Comparison of ENCODE assay signal across 16 mouse cellular contexts in the genomic region with DNA sequence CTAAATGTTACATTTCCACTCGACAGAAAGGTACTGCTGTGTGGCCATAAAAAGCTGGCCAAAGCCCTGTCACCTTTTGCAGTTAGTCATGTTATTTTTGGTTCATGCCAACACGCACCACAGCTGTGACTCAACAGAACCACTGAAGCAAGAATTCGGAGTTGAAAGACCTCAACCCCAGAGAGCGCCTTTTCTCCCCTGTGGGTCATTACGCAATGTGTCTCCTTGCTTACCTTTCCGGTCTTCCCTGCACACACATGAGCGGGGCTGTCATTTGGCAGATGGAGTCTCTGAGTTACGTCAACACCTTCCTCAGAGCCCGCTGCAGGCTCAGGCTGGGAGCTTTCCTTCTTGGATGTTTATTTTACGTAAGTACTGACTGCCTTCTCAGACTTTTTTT. TPM values are rescaled to one million over a fixed set of nuclear protein-coding genes. Genes with fewer than 3 reads are reported as not detected.
DNase-seq lines count a peak whose midpoint lies in the region; ATAC-seq and TF ChIP-seq lines count a peak whose summit lies in the region.
"Had no signal": no experiment of that assay in that cellular context is flagged by ENCODE, and none has a peak within 500 bp of the region (broad histone marks: within the 10 kb centered on the region; RNA-seq: fewer than 3 reads in every experiment).

No protein-coding gene starts in this region.

- no peaks in the 10 kb centered on the region for H3K9me3 ChIP-seq in heart, embryonic 13.5 days
- H3K9me3 ChIP-seq in lung, embryonic 14.5 days (ENCODE audit: low read depth, low read length) = no peaks in the 10 kb centered on the region
- H3K9me3 ChIP-seq in intestine, embryonic 15.5 days = no peaks in the 10 kb centered on the region
- 0 out of 2 replicates have a peak, but pooled peaks cover 3% of the 10 kb centered on the region for H3K9me3 ChIP-seq in forebrain, postnatal 0 days (ENCODE audit: low read length)
- H3K9me3 ChIP-seq: embryonic facial prominence, embryonic 12.5 days; G1E; liver, embryonic 15.5 days; midbrain, embryonic 13.5 days had no signal

- intact Hi-C loops in heart, postnatal 36 days (cut with DNase I) = no loop called here

- peaks cover 23% of the 10 kb centered on the region for H3K4me1 ChIP-seq in heart, embryonic 13.5 days
- no peaks in the 10 kb centered on the region for H3K4me1 ChIP-seq in lung, embryonic 14.5 days (ENCODE audit: insufficient read depth)
- peaks cover 4% of the 10 kb centered on the region; the same call in 1 of the 2 replicates for H3K4me1 ChIP-seq in intestine, embryonic 15.5 days (replicated peaks)
- no peaks in the 10 kb centered on the region for H3K4me1 ChIP-seq in forebrain, postnatal 0 days (ENCODE audit: insufficient read depth)
- H3K4me1 ChIP-seq: liver, embryonic 15.5 days had no signal

- no peak overlapping the region for H3K27ac ChIP-seq in heart, embryonic 13.5 days (replicated peaks)
- H3K27ac ChIP-seq in lung, embryonic 14.5 days (ENCODE audit: low read depth) = no peak overlapping the region
- H3K27ac ChIP-seq in intestine, embryonic 15.5 days = no peak overlapping the region
- H3K27ac ChIP-seq in forebrain, postnatal 0 days (ENCODE audit: low read depth, low read length) = no peak overlapping the region
- H3K27ac ChIP-seq: embryonic facial prominence, embryonic 12.5 days; gastrocnemius, adult 2 months; hindbrain, postnatal 0 days; liver, embryonic 15.5 days; midbrain, embryonic 13.5 days had no signal

- no peak for ATAC-seq in heart, embryonic 13.5 days (ENCODE audit: extremely low read depth, insufficient number of reproducible peaks, low FRiP score, low TSS enrichment)
- ATAC-seq in lung, embryonic 14.5 days (ENCODE audit: insufficient read depth) = peak; percentile 55; the same call in 1 of the 2 replicates
- peak; percentile 45; the same call in 1 of the 2 replicates for ATAC-seq in intestine, embryonic 15.5 days
- ATAC-seq in forebrain, postnatal 0 days = no peak
- ATAC-seq: hindbrain, postnatal 0 days; midbrain, embryonic 13.5 days had no signal

- H3K4me2 ChIP-seq in heart, embryonic 13.5 days = peak overlapping the region; percentile 58
- H3K4me2 ChIP-seq in lung, embryonic 14.5 days = peak overlapping the region; percentile 15; the same call in 1 of the 2 replicates
- no peak overlapping the region for H3K4me2 ChIP-seq in intestine, embryonic 15.5 days (replicated peaks)
- no peak overlapping the region for H3K4me2 ChIP-seq in forebrain, postnatal 0 days (ENCODE audit: low read depth)
- H3K4me2 ChIP-seq: embryonic facial prominence, embryonic 12.5 days; liver, embryonic 15.5 days; midbrain, embryonic 13.5 days had no signal

- no peaks in the 10 kb centered on the region for H3K27me3 ChIP-seq in heart, embryonic 13.5 days (replicated peaks)
- H3K27me3 ChIP-seq in lung, embryonic 14.5 days (ENCODE audit: insufficient read depth, low read length) = no peaks in the 10 kb centered on the region
- H3K27me3 ChIP-seq in intestine, embryonic 15.5 days (replicated peaks) = no peaks in the 10 kb centered on the region
- no peaks in the 10 kb centered on the region for H3K27me3 ChIP-seq in forebrain, postnatal 0 days (ENCODE audit: insufficient read depth, low read length)
- H3K27me3 ChIP-seq: embryonic facial prominence, embryonic 12.5 days; liver, embryonic 15.5 days; midbrain, embryonic 13.5 days had no signal

- H3K9ac ChIP-seq in heart, embryonic 13.5 days = no peak overlapping the region
- H3K9ac ChIP-seq in lung, embryonic 14.5 days = no peak overlapping the region
- H3K9ac ChIP-seq in intestine, embryonic 15.5 days = no peak overlapping the region
- H3K9ac ChIP-seq in forebrain, postnatal 0 days = no peak overlapping the region
- H3K9ac ChIP-seq: embryonic facial prominence, embryonic 12.5 days; liver, embryonic 15.5 days; midbrain, embryonic 13.5 days had no signal

- TF ChIP-seq CTCF in lung, embryonic 14.5 days (IDR thresholded peaks at IDR 0.05; ENCODE audit: low read depth) = no peak
- TF ChIP-seq CTCF in forebrain, postnatal 0 days (IDR thresholded peaks at IDR 0.05; ENCODE audit: low read depth) = no peak

- no peak overlapping the region for H3K4me3 ChIP-seq in heart, embryonic 13.5 days
- H3K4me3 ChIP-seq in lung, embryonic 14.5 days (ENCODE audit: low read depth, low read length) = no peak overlapping the region
- H3K4me3 ChIP-seq in intestine, embryonic 15.5 days (replicated peaks) = no peak overlapping the region
- H3K4me3 ChIP-seq in forebrain, postnatal 0 days (ENCODE audit: low read depth, low read length) = no peak overlapping the region
- H3K4me3 ChIP-seq: embryonic facial prominence, embryonic 12.5 days; gastrocnemius, adult 2 months; liver, embryonic 15.5 days; midbrain, embryonic 13.5 days had no signal

- no peak for DNase-seq in heart, postnatal 36 days
- DNase-seq in lung, embryonic 14.5 days = no peak
- no peak for DNase-seq in lung, postnatal 14 days
- peak; percentile 74 for DNase-seq in NIH3T3 (ENCODE audit: low read depth)
- no peak for DNase-seq in left cerebral cortex, adult 8-10 months (ENCODE audit: low spot score in 2 of 2)
- DNase-seq in forebrain, postnatal 0 days = no peak
- DNase-seq: cerebellum, adult 8-10 months; gastrocnemius, adult 2 months; right cerebral cortex, postnatal 4 days had no signal

- no peaks in the 10 kb centered on the region for H3K36me3 ChIP-seq in heart, embryonic 13.5 days
- no peaks in the 10 kb centered on the region for H3K36me3 ChIP-seq in lung, embryonic 14.5 days (ENCODE audit: insufficient read depth)
- H3K36me3 ChIP-seq in intestine, embryonic 15.5 days = no peaks in the 10 kb centered on the region
- no peaks in the 10 kb centered on the region for H3K36me3 ChIP-seq in forebrain, postnatal 0 days (ENCODE audit: insufficient read depth)
- H3K36me3 ChIP-seq: embryonic facial prominence, embryonic 12.5 days; G1E; liver, embryonic 15.5 days; midbrain, embryonic 13.5 days had no signal

- 16% methylated on average over 10 of the region's 10 CpGs for WGBS in heart, embryonic 13.5 days
- WGBS in lung, embryonic 14.5 days = 18% methylated on average over 10 of the region's 10 CpGs
- WGBS in intestine, embryonic 15.5 days = 32% methylated on average over 10 of the region's 10 CpGs
- 74% methylated on average over 10 of the region's 10 CpGs for WGBS in forebrain, postnatal 0 days

RNA-seq across cellular contexts. Expression of gene Bmp6, which starts 24.6 kb away (rescaled TPM):
- 2.2 and 2.4 TPM in 2 replicates for polyA plus RNA-seq in heart, embryonic 13.5 days (2015; fragmentation: Nextera tagmentation; extraction: Ambion mirVana)
- total RNA-seq in heart, postnatal 36 days (2021) = 10 to 100 TPM; 21.7 to 34.0 TPM
- polyA plus RNA-seq in lung, embryonic 14.5 days (2014; fragmentation: Nextera tagmentation; extraction: Ambion mirVana) = 1.1 and 1.4 TPM in 2 replicates
- 1.5 and 1.6 TPM in 2 replicates for polyA plus RNA-seq in intestine, embryonic 15.5 days (2015; fragmentation: Nextera tagmentation; extraction: Ambion mirVana)
- 10 to 100 TPM; 11.9 to 13.2 (median 12.5) TPM for total RNA-seq in left cerebral cortex, adult 8-10 months (2022)
- 8.5 and 16.3 TPM in 2 replicates for total RNA-seq in forebrain, postnatal 0 days (2014; rRNA removed)
- polyA plus RNA-seq in forebrain, postnatal 0 days (2015; fragmentation: Nextera tagmentation; extraction: Ambion mirVana) = 3.8 TPM in 2 replicates
- polyA plus RNA-seq: G1E had no signal

Comparison
In these comparisons a context has a peak if more than half of its experiments do, and no peak if none do; other contexts are left out.
1. ATAC-seq: peak in lung, embryonic 14.5 days (single experiment) and intestine, embryonic 15.5 days (single experiment); none in heart, embryonic 13.5 days (single experiment) and forebrain, postnatal 0 days (single experiment).
2. H3K4me2 ChIP-seq: peak in heart, embryonic 13.5 days (single experiment) and lung, embryonic 14.5 days (single experiment); none in intestine, embryonic 15.5 days (single experiment) and forebrain, postnatal 0 days (single experiment).